Mouse (Mus musculus) heart, adult 18-20 months (tissue): ENCODE measurements around the gene Speer4f2. TPM values are rescaled to one million over a fixed set of nuclear protein-coding genes. Genes with fewer than 3 reads are reported as not detected.
"Not testable (repeated sequence)": the region's sequence is repeated elsewhere in the genome, so short reads cannot be mapped to it uniquely, and the experiment has no call there.

ENCODE experiments used
- DNase-seq, 2 experiments: peaks; one replicate each; pipeline ENCODE4 v3.0.0; 2021 to 2022; ENCODE audit warnings: mixed read lengths in 1 of 2
- long read RNA-seq, 2 experiments: library from polyadenylated mRNA; stranded (forward); transcript quantifications; one replicate each; pipeline ENCODE4 v2.0.0; 2021
- total RNA-seq, 2 experiments: library from RNA; stranded (reverse); gene quantifications; 2 replicates each; pipeline ENCODE4 v1.2.3; 2021

The Speer4f2 gene
- total RNA-seq, result not detected
- long read RNA-seq, experiment 1, result 0 reads
- long read RNA-seq, experiment 2, result 0 reads

- not testable (repeated sequence) for DNase-seq
Measured at GRCm38 (mm10) chr5:17372880-17373279, at the start of gene Speer4f2. Speer4f2 (plus strand) TSS chr5:17373180.

- DNase-seq, result no peak
Measured at GRCm38 (mm10) chr5:17328946-17329566, 43.9 kb upstream of the Speer4f2 start.

GRCm38 (mm10) chr5:17334836-17335235, 38.1 kb upstream of the Speer4f2 start:
- DNase-seq, result no peak

GRCm38 (mm10) chr5:17345741-17346140, 27.2 kb upstream of the Speer4f2 start:
- not testable (repeated sequence) for DNase-seq

- DNase-seq, result no peak
Measured at GRCm38 (mm10) chr5:17359394-17359999, 13.5 kb upstream of the Speer4f2 start.

GRCm38 (mm10) chr5:17389926-17390325, 16.9 kb downstream of the Speer4f2 start:
- no peak for DNase-seq

GRCm38 (mm10) chr5:17391207-17391606, 18.2 kb downstream of the Speer4f2 start:
- DNase-seq, result no peak

GRCm38 (mm10) chr5:17400571-17400970, 27.6 kb downstream of the Speer4f2 start:
- no peak for DNase-seq

GRCm38 (mm10) chr5:17401206-17402077, 28.5 kb downstream of the Speer4f2 start:
- DNase-seq, result no peak

GRCm38 (mm10) chr5:17402330-17403125, 29.5 kb downstream of the Speer4f2 start:
- no peak for DNase-seq

GRCm38 (mm10) chr5:17403584-17403983, 30.6 kb downstream of the Speer4f2 start:
- no peak for DNase-seq

GRCm38 (mm10) chr5:17408924-17409660, 36.1 kb downstream of the Speer4f2 start:
- no peak for DNase-seq

- DNase-seq, result peak; percentile 14 to 18
Measured at GRCm38 (mm10) chr5:17417201-17417600, 44.2 kb downstream of the Speer4f2 start.

GRCm38 (mm10) chr5:17419215-17419820, 46.3 kb downstream of the Speer4f2 start:
- peak in 1 of 2 experiments; percentile 8 for DNase-seq

- DNase-seq, result no peak
Measured at GRCm38 (mm10) chr5:17419921-17420320, 46.9 kb downstream of the Speer4f2 start.

GRCm38 (mm10) chr5:17422225-17422624, 49.2 kb downstream of the Speer4f2 start:
- no peak for DNase-seq

- no peak for DNase-seq
Measured at GRCm38 (mm10) chr5:17426930-17427329, 54.0 kb downstream of the Speer4f2 start.
